Mouse (Mus musculus): Measurements from ENCODE around the gene Atp13a3. TPM values are rescaled to one million over a fixed set of nuclear protein-coding genes. Genes with fewer than 3 reads are reported as not detected.

Atp13a3 gene
- polyA plus RNA-seq, 1 experiment from 2014 or later = 6.2 TPM

- Histone ChIP-seq H3K36me3 (replicated peaks) (peaks cover 11% of the 10 kb centered on the region), H3K4me2 (peak within 1 kb of the TSS; percentile 92), H3K4me1 (replicated peaks) (peaks cover 31% of the 10 kb centered on the region), H3K9me3 (replicated peaks) (no peaks in the 10 kb centered on the region), H3K9ac (no peak within 1 kb of the TSS), H3K4me3 (replicated peaks) (peak within 1 kb of the TSS; percentile 59), H3K27me3 (peaks cover 48% of the 10 kb centered on the region), H3K27ac (replicated peaks) (no peak within 1 kb of the TSS)
- ATAC-seq (ENCODE audit: insufficient read depth) = peak; percentile 64
Observed at GRCm38 (mm10) chr16:30310647-30311046, 95.1 kb downstream of the Atp13a3 start, which contains the start of gene Gp5. Gp5 (minus strand) TSS chr16:30310779.

GRCm38 (mm10) chr16:30310171-30310515 lies 95.6 kb downstream of the Atp13a3 start:
- Histone ChIP-seq H3K27me3 (peaks cover 48% of the 10 kb centered on the region), H3K9me3 (replicated peaks) (no peaks in the 10 kb centered on the region), H3K9ac (no peak overlapping the region), H3K4me2 (peak overlapping the region; percentile 92), H3K4me3 (replicated peaks) (0 out of 2 replicates have a peak overlapping the region, but pooled peaks have one; percentile 1), H3K4me1 (replicated peaks) (peaks cover 31% of the 10 kb centered on the region), H3K36me3 (replicated peaks) (peaks cover 8% of the 10 kb centered on the region; the same call in 1 of the 2 replicates), H3K27ac (replicated peaks) (no peak overlapping the region)
- ATAC-seq (ENCODE audit: insufficient read depth) = no peak
- WGBS (ENCODE audit: insufficient replicate concordance) = 20% methylated on average over 8 of the region's 8 CpGs

GRCm38 (mm10) chr16:30309395-30310170 lies 96.2 kb downstream of the Atp13a3 start:
- H3K4me2 ChIP-seq = peak overlapping the region; percentile 92
- WGBS (ENCODE audit: insufficient replicate concordance) = 2% methylated on average over 34 of the region's 34 CpGs
- ATAC-seq (ENCODE audit: insufficient read depth) = no peak
- H3K4me3 ChIP-seq (replicated peaks) = peak overlapping the region; percentile 59
- H3K27ac ChIP-seq (replicated peaks) = no peak overlapping the region
- H3K27me3 ChIP-seq = peaks cover 49% of the 10 kb centered on the region
- peaks cover 3% of the 10 kb centered on the region; the same call in 1 of the 2 replicates for H3K36me3 ChIP-seq (replicated peaks)
- H3K4me1 ChIP-seq (replicated peaks) = peaks cover 31% of the 10 kb centered on the region
- peak overlapping the region; percentile 32; the same call in 1 of the 2 replicates for H3K9ac ChIP-seq
- H3K9me3 ChIP-seq (replicated peaks) = no peaks in the 10 kb centered on the region

GRCm38 (mm10) chr16:30308616-30309394 lies 97.0 kb downstream of the Atp13a3 start:
- Histone ChIP-seq H3K4me3 (replicated peaks) (peak overlapping the region; percentile 59), H3K9me3 (replicated peaks) (no peaks in the 10 kb centered on the region), H3K4me1 (replicated peaks) (peaks cover 31% of the 10 kb centered on the region), H3K27me3 (peaks cover 55% of the 10 kb centered on the region), H3K36me3 (replicated peaks) (no peaks in the 10 kb centered on the region), H3K27ac (replicated peaks) (no peak overlapping the region), H3K4me2 (peak overlapping the region; percentile 92), H3K9ac (peak overlapping the region; percentile 32; the same call in 1 of the 2 replicates)
- under 1% methylated on average over 72 of the region's 72 CpGs for WGBS (ENCODE audit: insufficient replicate concordance)
- peak; percentile 36; the same call in 1 of the 2 replicates for ATAC-seq (ENCODE audit: insufficient read depth)

GRCm38 (mm10) chr16:30307961-30308615 lies 97.7 kb downstream of the Atp13a3 start:
- Histone ChIP-seq H3K9ac (peak overlapping the region; percentile 32; the same call in 1 of the 2 replicates), H3K4me3 (replicated peaks) (peak overlapping the region; percentile 59), H3K9me3 (replicated peaks) (no peaks in the 10 kb centered on the region), H3K27me3 (peaks cover 55% of the 10 kb centered on the region), H3K36me3 (replicated peaks) (no peaks in the 10 kb centered on the region), H3K4me2 (peak overlapping the region; percentile 92), H3K4me1 (replicated peaks) (peaks cover 31% of the 10 kb centered on the region), H3K27ac (replicated peaks) (no peak overlapping the region)
- ATAC-seq (ENCODE audit: insufficient read depth) = no peak; the same call in 1 of the 2 replicates
- WGBS (ENCODE audit: insufficient replicate concordance) = 22% methylated on average over 29 of the region's 29 CpGs

GRCm38 (mm10) chr16:30307306-30307705 lies 98.5 kb downstream of the Atp13a3 start:
- H3K27me3 ChIP-seq = peaks cover 55% of the 10 kb centered on the region
- H3K27ac ChIP-seq (replicated peaks) = no peak overlapping the region
- H3K36me3 ChIP-seq (replicated peaks) = no peaks in the 10 kb centered on the region
- H3K4me3 ChIP-seq (replicated peaks) = no peak overlapping the region
- H3K4me1 ChIP-seq (replicated peaks) = peaks cover 31% of the 10 kb centered on the region
- 49% methylated on average over 12 of the region's 12 CpGs for WGBS (ENCODE audit: insufficient replicate concordance)
- ATAC-seq (ENCODE audit: insufficient read depth) = no peak
- H3K4me2 ChIP-seq = no peak overlapping the region
- H3K9ac ChIP-seq = no peak overlapping the region
- H3K9me3 ChIP-seq (replicated peaks) = no peaks in the 10 kb centered on the region

- Histone ChIP-seq H3K36me3 (replicated peaks) (no peaks in the 10 kb centered on the region), H3K27ac (replicated peaks) (no peak overlapping the region), H3K4me3 (replicated peaks) (no peak overlapping the region), H3K4me2 (no peak overlapping the region), H3K9ac (no peak overlapping the region), H3K27me3 (peaks cover 61% of the 10 kb centered on the region), H3K4me1 (replicated peaks) (peaks cover 29% of the 10 kb centered on the region), H3K9me3 (replicated peaks) (no peaks in the 10 kb centered on the region)
- 66% methylated on average over 4 of the region's 4 CpGs for WGBS (ENCODE audit: insufficient replicate concordance)
- ATAC-seq (ENCODE audit: insufficient read depth) = no peak
Observed at GRCm38 (mm10) chr16:30306102-30306501, 99.7 kb downstream of the Atp13a3 start.

GRCm38 (mm10) chr16:30304236-30304635 lies 101.5 kb downstream of the Atp13a3 start:
- Histone ChIP-seq H3K27me3 (peaks cover 46% of the 10 kb centered on the region), H3K36me3 (replicated peaks) (no peaks in the 10 kb centered on the region), H3K4me2 (no peak overlapping the region), H3K9ac (no peak overlapping the region), H3K9me3 (replicated peaks) (no peaks in the 10 kb centered on the region), H3K4me3 (replicated peaks) (no peak overlapping the region), H3K4me1 (replicated peaks) (peaks cover 12% of the 10 kb centered on the region), H3K27ac (replicated peaks) (no peak overlapping the region)
- WGBS (ENCODE audit: insufficient replicate concordance) = 50% methylated on average over 5 of the region's 5 CpGs
- ATAC-seq (ENCODE audit: insufficient read depth) = no peak

- Histone ChIP-seq H3K27me3 (peaks cover 38% of the 10 kb centered on the region), H3K4me2 (no peak overlapping the region), H3K4me3 (replicated peaks) (no peak overlapping the region), H3K4me1 (replicated peaks) (peaks cover 4% of the 10 kb centered on the region), H3K36me3 (replicated peaks) (no peaks in the 10 kb centered on the region), H3K9ac (no peak overlapping the region), H3K27ac (replicated peaks) (no peak overlapping the region), H3K9me3 (replicated peaks) (no peaks in the 10 kb centered on the region)
- 67% methylated on average over 2 of the region's 2 CpGs for WGBS (ENCODE audit: insufficient replicate concordance)
- ATAC-seq (ENCODE audit: insufficient read depth) = no peak
Observed at GRCm38 (mm10) chr16:30303411-30303810, 102.4 kb downstream of the Atp13a3 start.

- Histone ChIP-seq H3K4me1 (replicated peaks) (no peaks in the 10 kb centered on the region), H3K4me2 (no peak overlapping the region), H3K9ac (no peak overlapping the region), H3K27ac (replicated peaks) (no peak overlapping the region), H3K27me3 (peaks cover 31% of the 10 kb centered on the region), H3K36me3 (replicated peaks) (no peaks in the 10 kb centered on the region), H3K9me3 (replicated peaks) (no peaks in the 10 kb centered on the region), H3K4me3 (replicated peaks) (no peak overlapping the region)
- WGBS (ENCODE audit: insufficient replicate concordance) = 62% methylated on average over 6 of the region's 6 CpGs
- ATAC-seq (ENCODE audit: insufficient read depth) = no peak
Observed at GRCm38 (mm10) chr16:30302686-30303085, 103.1 kb downstream of the Atp13a3 start.

All from liver, embryonic 15.5 days (tissue).